Mouse (Mus musculus): Measurements from ENCODE around the gene Defb25. TPM values are rescaled to one million over a fixed set of nuclear protein-coding genes. Genes with fewer than 3 reads are reported as not detected.

The Defb25 gene
- not detected in 2 replicates for polyA plus RNA-seq (2012; rRNA removed)

GRCm38 (mm10) chr2:152622953-152623352, at the start of gene Defb25:
TSS of gene Defb25 (minus strand) at chr2:152623053.

GRCm38 (mm10) chr2:152669256-152669638, 46.4 kb upstream of the Defb25 start, which contains the start of gene H13:
TSS of gene H13 (plus strand) at chr2:152669461.

GRCm38 (mm10) chr2:152626774-152627591, 4.1 kb upstream of the Defb25 start, which contains the start of gene Rem1:
TSS of gene Rem1 (plus strand) at chr2:152626951.

GRCm38 (mm10) chr2:152604057-152604456, 18.8 kb downstream of the Defb25 start, which contains the start of gene Defb36:
TSS of gene Defb36 (plus strand) at chr2:152604327.

GRCm38 (mm10) chr2:152599299-152599698, 23.6 kb downstream of the Defb25 start, which contains the start of gene Defb45:
TSS of gene Defb45 (minus strand) at chr2:152599399.

GRCm38 (mm10) chr2:152580107-152580506, 42.7 kb downstream of the Defb25 start, which contains the start of gene Defb19:
TSS of gene Defb19 (minus strand) at chr2:152580312.

Other genes starting within 250 kb of the Defb25 start
- 35.8 and 37.4 TPM in 2 replicates for gene Nrsn2, start 246.4 kb downstream of the Defb25 start, polyA plus RNA-seq (2012; rRNA removed)
- 57.6 and 65.4 TPM in 2 replicates for gene Sox12, start 225.0 kb downstream of the Defb25 start, polyA plus RNA-seq (2012; rRNA removed)
- 11.4 and 11.5 TPM in 2 replicates for gene Zcchc3, start 208.0 kb downstream of the Defb25 start, polyA plus RNA-seq (2012; rRNA removed)
- 2.8 and 3.4 TPM in 2 replicates for gene 6820408C15Rik, start 207.5 kb downstream of the Defb25 start, polyA plus RNA-seq (2012; rRNA removed)
- not detected in 2 replicates for gene Defb23, start 158.4 kb downstream of the Defb25 start, polyA plus RNA-seq (2012; rRNA removed)
- gene Defb20, start 146.0 kb downstream of the Defb25 start, polyA plus RNA-seq (2012; rRNA removed) = not detected in 2 replicates
- not detected in 2 replicates for gene Defb22, start 132.9 kb downstream of the Defb25 start, polyA plus RNA-seq (2012; rRNA removed)
- gene Defb26, start 111.4 kb downstream of the Defb25 start, polyA plus RNA-seq (2012; rRNA removed) = not detected in 2 replicates
- not detected in 2 replicates for gene Defb28, start 104.8 kb downstream of the Defb25 start, polyA plus RNA-seq (2012; rRNA removed)
- gene Defb29, start 83.0 kb downstream of the Defb25 start, polyA plus RNA-seq (2012; rRNA removed) = not detected in 2 replicates
- not detected in 2 replicates for gene Gm17416, start 53.7 kb downstream of the Defb25 start, polyA plus RNA-seq (2012; rRNA removed)
- gene Defb21, start 50.3 kb downstream of the Defb25 start, polyA plus RNA-seq (2012; rRNA removed) = not detected in 2 replicates
- gene Defb19, start 42.7 kb downstream of the Defb25 start, polyA plus RNA-seq (2012; rRNA removed) = not detected in 2 replicates
- not detected in 2 replicates for gene Defb45, start 23.7 kb downstream of the Defb25 start, polyA plus RNA-seq (2012; rRNA removed)
- not detected in 2 replicates for gene Defb36, start 18.7 kb downstream of the Defb25 start, polyA plus RNA-seq (2012; rRNA removed)
- 0.43 and 0.80 TPM in 2 replicates for gene Rem1, start 3.9 kb upstream of the Defb25 start, polyA plus RNA-seq (2012; rRNA removed)
- gene H13, start 46.4 kb upstream of the Defb25 start, polyA plus RNA-seq (2012; rRNA removed) = 156 and 166 TPM in 2 replicates
- gene Mcts2, start 64.0 kb upstream of the Defb25 start, polyA plus RNA-seq (2012; rRNA removed) = 23.9 and 25.3 TPM in 2 replicates
- 104 and 112 TPM in 2 replicates for gene Id1, start 113.2 kb upstream of the Defb25 start, polyA plus RNA-seq (2012; rRNA removed)
- 6.7 and 6.9 TPM in 2 replicates for gene Cox4i2, start 131.1 kb upstream of the Defb25 start, polyA plus RNA-seq (2012; rRNA removed)
- gene Bcl2l1, start 208.7 kb upstream of the Defb25 start, polyA plus RNA-seq (2012; rRNA removed) = 91.7 and 101 TPM in 2 replicates
- 11.6 and 12.9 TPM in 2 replicates for gene Tpx2, start 224.9 kb upstream of the Defb25 start, polyA plus RNA-seq (2012; rRNA removed)